Mouse (Mus musculus) intestine, embryonic 15.5 days (tissue): Measurements from ENCODE around the gene Ddb2. TPM values are rescaled to one million over a fixed set of nuclear protein-coding genes. Genes with fewer than 3 reads are reported as not detected.

ENCODE experiments used
- ATAC-seq: fragments of 200-750 bp; cut with Nextera tagmentation; 2 replicates; pipeline ENCODE4 v1.8.0; 2017; ENCODE audit warnings: moderate TSS enrichment, moderate library complexity
- H3K27ac ChIP-seq: fragments of 300-500 bp; sonication (generic); 2 replicates; pipeline ENCODE4 v1.5.1; 2015; ENCODE audit warnings: mild to moderate bottlenecking, inconsistent platforms
- H3K27me3 ChIP-seq: fragments of 300-500 bp; sonication (generic); replicated peaks from 2 replicates; pipeline ENCODE4 v1.6.1; 2015; ENCODE audit warnings: inconsistent platforms
- H3K36me3 ChIP-seq: fragments of 300-500 bp; sonication (generic); 2 replicates; pipeline ENCODE4 v1.6.1; 2015; ENCODE audit warnings: inconsistent platforms
- H3K4me1 ChIP-seq: fragments of 300-500 bp; sonication (generic); replicated peaks from 2 replicates; pipeline ENCODE4 v1.6.1; 2015; ENCODE audit warnings: inconsistent platforms
- H3K4me2 ChIP-seq: fragments of 300-500 bp; sonication (generic); replicated peaks from 2 replicates; pipeline ENCODE4 v1.6.1; 2015; ENCODE audit warnings: mild to moderate bottlenecking, inconsistent platforms
- H3K4me3 ChIP-seq: fragments of 300-500 bp; sonication (generic); replicated peaks from 2 replicates; pipeline ENCODE4 v1.5.1; 2015; ENCODE audit warnings: inconsistent platforms
- H3K9ac ChIP-seq: fragments of 300-500 bp; sonication (generic); 2 replicates; pipeline ENCODE4 v1.6.1; 2015; ENCODE audit warnings: inconsistent platforms
- H3K9me3 ChIP-seq: fragments of 300-500 bp; sonication (generic); 2 replicates; pipeline ENCODE4 v1.6.1; 2016; ENCODE audit warnings: inconsistent platforms
- WGBS: fragments of 180-500 bp; shearing (Covaris S2); methylation state at CpG from one replicate; pipeline ENCODE4 v1.1.7; 2015; 5-methylcytosine and 5-hydroxymethylcytosine counted together
- polyA plus RNA-seq: library from polyadenylated mRNA; unstranded; fragments of >200 nt; fragmentation: Nextera tagmentation; extraction: Ambion mirVana; gene quantifications from 2 replicates; pipeline ENCODE4 v1.2.1, GENCODE M21; 2015

Ddb2 gene
- polyA plus RNA-seq, 1 experiment from 2014 or later: 14.8 TPM

DNA sequence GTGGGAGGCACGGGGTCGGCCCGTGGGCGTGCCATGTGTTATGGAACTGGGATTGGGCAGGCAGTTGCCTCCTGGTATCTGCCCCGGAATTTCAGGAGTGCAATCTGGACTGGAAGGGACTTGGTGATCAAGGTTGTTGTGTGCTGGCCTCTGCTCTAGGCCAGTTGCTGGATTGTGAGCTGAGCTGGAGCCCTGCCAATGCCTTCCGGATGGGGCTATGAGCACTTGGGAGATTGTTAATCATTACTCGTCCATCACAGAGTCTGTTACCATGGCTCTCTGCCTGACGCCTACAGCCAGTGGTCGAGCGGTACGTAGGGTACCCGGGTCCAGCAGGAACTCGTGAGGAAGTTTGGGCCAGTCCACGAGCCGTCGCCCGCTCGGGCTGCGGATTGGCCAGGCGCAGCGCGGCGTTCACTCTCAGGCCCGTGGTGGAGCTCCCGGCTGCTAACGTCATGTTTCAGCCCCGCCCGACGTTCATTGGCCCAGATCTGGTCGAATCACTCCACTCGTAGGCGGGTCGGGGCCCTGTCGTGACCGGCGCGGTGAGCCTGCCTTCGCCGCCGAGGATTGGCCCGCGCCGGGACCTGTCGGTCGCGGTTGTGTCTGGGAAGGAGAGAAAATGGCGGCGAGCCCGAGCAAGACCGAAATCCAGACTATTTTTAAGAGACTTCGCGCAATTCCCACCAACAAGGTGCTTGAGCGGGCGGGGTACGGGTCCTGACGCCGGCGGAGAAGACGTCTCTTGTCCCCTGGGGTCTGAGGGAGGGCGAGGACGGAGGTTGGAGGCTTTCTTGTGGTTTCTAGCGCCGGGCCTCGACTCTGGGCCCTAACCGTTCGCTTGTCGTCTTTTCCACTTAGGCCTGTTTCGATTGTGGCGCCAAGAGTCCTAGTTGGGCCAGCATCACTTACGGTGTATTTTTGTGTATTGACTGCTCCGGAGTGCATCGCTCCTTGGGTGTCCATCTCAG lies 28.2 kb upstream of the Ddb2 start, which contains the start of gene Arfgap2:
TSS of gene Arfgap2 (plus strand) at position 264 of the 971 bp plus-strand sequence.
- no peaks in the 10 kb centered on the region for H3K27me3 ChIP-seq
- H3K36me3 ChIP-seq: peaks cover 30% of the 10 kb centered on the region
- peak within 1 kb of the TSS; percentile 90 for H3K9ac ChIP-seq
- peak within 1 kb of the TSS; percentile 93 for H3K27ac ChIP-seq
- H3K9me3 ChIP-seq: no peaks in the 10 kb centered on the region
- peaks cover 12% of the 10 kb centered on the region for H3K4me1 ChIP-seq
- peak; percentile 99 for ATAC-seq
- H3K4me2 ChIP-seq: peak within 1 kb of the TSS; percentile 81
- under 1% methylated on average over 72 of the region's 72 CpGs for WGBS
- H3K4me3 ChIP-seq: peak within 1 kb of the TSS; percentile 81

DNA sequence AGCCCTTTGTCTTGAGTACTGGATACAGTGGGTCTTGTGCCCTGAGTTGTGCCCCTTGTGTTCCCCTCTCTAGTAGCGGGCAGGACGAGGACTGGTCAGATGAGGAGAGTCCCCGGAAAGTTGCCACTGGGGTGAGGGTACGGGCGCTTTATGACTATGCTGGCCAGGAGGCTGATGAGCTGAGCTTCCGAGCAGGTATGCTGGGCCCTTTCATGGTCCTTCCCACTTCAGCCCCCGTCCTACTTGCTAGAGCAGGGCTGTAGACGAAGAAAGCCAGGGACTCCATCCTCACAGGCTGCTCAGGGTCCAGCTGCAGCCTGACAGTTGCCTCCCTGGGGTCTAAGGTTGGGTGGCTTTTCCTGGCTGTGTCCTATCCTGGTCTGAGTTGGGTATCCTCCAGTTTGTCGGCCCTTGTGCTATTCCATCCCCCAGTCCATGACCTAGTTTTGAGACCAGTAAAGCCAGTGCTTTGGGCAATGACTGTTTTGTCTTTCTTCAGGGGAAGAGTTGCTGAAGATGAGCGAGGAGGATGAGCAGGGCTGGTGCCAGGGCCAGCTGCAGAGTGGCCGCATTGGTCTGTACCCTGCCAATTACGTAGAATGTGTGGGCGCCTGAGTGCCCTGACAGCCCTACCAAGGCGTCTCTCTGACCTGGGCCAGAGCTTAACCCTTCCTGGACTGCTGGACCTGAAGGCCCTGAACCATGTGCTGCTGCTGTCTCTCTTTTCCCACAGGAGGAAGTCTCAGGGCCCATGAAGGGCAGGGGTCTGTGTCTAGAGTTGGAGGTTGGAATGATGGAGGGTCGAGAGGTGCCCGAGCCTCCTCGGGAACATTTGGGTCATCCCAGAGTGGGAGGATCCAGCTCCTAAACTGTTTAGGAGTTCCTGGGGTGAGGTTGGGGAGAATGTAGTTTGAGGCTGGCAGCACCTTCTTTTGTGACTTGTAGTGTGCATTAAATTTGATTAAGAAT lies 27.2 kb upstream of the Ddb2 start:
- Histone ChIP-seq H3K36me3 (peaks cover 19% of the 10 kb centered on the region), H3K9me3 (no peaks in the 10 kb centered on the region), H3K4me2 (peak overlapping the region; percentile 64), H3K27me3 (no peaks in the 10 kb centered on the region), H3K4me1 (peaks cover 12% of the 10 kb centered on the region), H3K4me3 (peak overlapping the region; percentile 81), H3K9ac (peak overlapping the region; percentile 52), H3K27ac (peak overlapping the region; percentile 85)
- ATAC-seq: no peak
- WGBS: 87% methylated on average over 17 of the region's 17 CpGs

DNA sequence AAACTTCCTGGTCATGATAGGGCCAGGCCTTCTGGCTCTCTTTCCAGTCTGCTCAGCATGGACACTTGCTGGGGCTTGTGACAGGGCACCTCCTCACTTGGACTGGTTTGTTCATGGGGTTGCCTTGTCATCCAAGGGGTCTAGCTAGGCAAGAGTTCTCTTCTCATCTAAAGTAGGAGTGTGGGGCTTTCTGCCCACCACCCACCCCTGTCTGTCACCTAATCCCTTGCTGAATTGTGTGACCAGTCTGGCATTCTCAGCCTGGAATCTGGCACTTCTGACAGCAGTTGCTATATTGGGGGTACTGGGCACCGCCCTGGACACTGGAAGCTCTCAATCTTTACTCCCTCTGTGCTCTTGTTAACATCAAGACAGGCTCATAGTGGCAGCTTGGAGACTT lies 22.7 kb upstream of the Ddb2 start:
- H3K36me3 ChIP-seq: no peaks in the 10 kb centered on the region
- H3K27ac ChIP-seq: no peak overlapping the region
- no peak overlapping the region for H3K4me3 ChIP-seq
- peaks cover 30% of the 10 kb centered on the region for H3K4me1 ChIP-seq
- no peaks in the 10 kb centered on the region for H3K9me3 ChIP-seq
- peaks cover 8% of the 10 kb centered on the region; the same call in 1 of the 2 replicates for H3K27me3 ChIP-seq
- no peak overlapping the region for H3K4me2 ChIP-seq
- no peak for ATAC-seq
- no peak overlapping the region for H3K9ac ChIP-seq
- 85% methylated on average over 1 of the region's 1 CpGs for WGBS

DNA sequence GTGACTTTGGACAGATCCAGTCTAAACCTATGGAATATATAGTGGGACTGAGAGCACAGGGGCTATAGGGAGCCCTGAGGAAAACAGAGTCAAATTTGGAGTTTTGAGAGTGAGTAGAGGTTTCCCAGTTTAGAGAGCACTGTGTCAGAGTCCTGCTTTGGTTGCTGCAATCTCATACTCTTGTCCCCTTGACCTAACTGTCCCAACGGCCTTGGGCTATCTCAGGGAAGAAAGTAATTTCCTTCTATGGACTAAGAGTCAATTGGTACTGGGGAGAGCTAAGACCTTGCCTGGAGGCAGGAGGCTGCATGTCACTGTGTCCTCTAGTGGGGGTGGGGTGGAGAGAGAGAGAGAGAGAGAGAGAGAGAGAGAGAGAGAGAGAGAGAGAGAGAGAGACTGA lies 22.0 kb upstream of the Ddb2 start:
- Histone ChIP-seq H3K36me3 (no peaks in the 10 kb centered on the region), H3K4me1 (peaks cover 24% of the 10 kb centered on the region), H3K27me3 (peaks cover 14% of the 10 kb centered on the region; the same call in 1 of the 2 replicates), H3K9ac (no peak overlapping the region), H3K4me2 (no peak overlapping the region), H3K4me3 (no peak overlapping the region), H3K9me3 (no peaks in the 10 kb centered on the region), H3K27ac (no peak overlapping the region)
- no peak for ATAC-seq
- WGBS: 38% methylated on average over 1 of the region's 1 CpGs

DNA sequence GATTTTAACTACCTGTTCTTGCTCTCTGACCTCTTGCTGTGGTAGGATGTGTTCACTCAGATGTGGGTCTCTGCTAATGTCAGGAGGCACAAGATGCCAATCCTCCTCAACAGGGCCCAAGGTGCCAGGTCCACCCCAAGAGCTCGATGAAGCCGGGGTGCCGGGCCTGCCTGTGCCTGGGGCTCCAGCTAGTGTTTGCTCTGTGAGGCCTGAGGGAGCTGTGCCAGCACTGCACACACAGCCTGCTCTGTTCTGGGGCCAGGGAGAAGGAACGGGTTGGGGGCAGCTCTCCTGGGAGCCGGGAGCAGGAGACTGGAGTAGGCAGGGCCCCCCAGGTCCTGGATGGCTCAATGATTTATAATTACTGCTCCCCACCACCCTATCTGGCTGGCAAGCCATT lies 21.3 kb upstream of the Ddb2 start:
- ATAC-seq: peak; percentile 11; the same call in 1 of the 2 replicates
- no peaks in the 10 kb centered on the region for H3K9me3 ChIP-seq
- H3K4me1 ChIP-seq: peaks cover 24% of the 10 kb centered on the region
- peak overlapping the region; percentile 76 for H3K4me3 ChIP-seq
- H3K4me2 ChIP-seq: peak overlapping the region; percentile 97
- WGBS: 45% methylated on average over 5 of the region's 5 CpGs
- H3K9ac ChIP-seq: peak overlapping the region; percentile 65
- H3K27ac ChIP-seq: 0 out of 2 replicates have a peak overlapping the region, but pooled peaks have one; percentile 23
- H3K27me3 ChIP-seq: peaks cover 14% of the 10 kb centered on the region; the same call in 1 of the 2 replicates
- no peaks in the 10 kb centered on the region for H3K36me3 ChIP-seq

DNA sequence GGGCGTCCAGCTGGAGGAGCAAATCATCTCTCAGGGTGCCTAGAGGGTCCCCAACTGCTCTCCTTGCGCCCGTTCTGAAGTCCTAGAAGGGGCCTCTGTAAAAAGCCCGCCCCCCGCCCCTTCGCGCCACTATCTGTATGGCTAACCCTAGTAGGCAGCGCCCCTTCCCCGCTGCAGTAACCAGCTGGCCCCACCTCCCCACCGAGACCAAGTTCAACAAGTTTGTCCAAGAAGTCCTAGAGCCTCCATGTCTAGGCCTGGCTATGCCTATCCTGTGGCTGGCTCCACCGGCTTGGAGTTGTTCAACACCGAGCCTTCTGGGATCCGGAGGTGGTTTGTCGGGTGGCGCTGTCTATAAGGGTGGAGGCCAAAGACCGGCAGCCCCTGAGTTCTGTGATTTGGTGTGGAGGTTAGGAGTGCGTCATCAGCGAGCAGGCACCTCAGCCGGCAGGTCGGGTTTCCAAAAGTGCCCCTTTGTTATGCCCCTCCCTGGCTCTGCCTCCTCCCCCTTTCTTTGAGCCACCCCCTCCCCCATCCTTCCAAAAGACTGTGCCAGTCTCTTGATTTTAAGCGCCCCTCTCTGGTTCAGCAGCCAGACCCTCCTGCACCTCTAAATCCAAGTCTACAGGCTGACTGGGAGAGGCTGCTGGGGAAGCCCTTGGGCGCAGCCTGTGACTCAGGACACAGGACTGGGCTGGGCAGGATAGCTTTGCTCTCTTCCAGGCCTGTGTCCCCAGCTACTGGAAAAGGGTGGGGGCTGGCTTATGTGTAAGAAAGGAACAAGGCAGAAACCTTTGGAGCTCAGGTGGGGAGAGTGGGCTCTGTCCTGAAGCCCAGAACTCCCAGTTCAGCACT lies 20.6 kb upstream of the Ddb2 start:
- Histone ChIP-seq H3K9me3 (no peaks in the 10 kb centered on the region), H3K27me3 (peaks cover 14% of the 10 kb centered on the region; the same call in 1 of the 2 replicates), H3K4me3 (peak overlapping the region; percentile 76), H3K27ac (peak overlapping the region; percentile 42; the same call in 1 of the 2 replicates), H3K36me3 (no peaks in the 10 kb centered on the region), H3K4me1 (peaks cover 24% of the 10 kb centered on the region), H3K9ac (peak overlapping the region; percentile 65), H3K4me2 (peak overlapping the region; percentile 97)
- WGBS: 3% methylated on average over 22 of the region's 22 CpGs
- ATAC-seq: peak; percentile 69

DNA sequence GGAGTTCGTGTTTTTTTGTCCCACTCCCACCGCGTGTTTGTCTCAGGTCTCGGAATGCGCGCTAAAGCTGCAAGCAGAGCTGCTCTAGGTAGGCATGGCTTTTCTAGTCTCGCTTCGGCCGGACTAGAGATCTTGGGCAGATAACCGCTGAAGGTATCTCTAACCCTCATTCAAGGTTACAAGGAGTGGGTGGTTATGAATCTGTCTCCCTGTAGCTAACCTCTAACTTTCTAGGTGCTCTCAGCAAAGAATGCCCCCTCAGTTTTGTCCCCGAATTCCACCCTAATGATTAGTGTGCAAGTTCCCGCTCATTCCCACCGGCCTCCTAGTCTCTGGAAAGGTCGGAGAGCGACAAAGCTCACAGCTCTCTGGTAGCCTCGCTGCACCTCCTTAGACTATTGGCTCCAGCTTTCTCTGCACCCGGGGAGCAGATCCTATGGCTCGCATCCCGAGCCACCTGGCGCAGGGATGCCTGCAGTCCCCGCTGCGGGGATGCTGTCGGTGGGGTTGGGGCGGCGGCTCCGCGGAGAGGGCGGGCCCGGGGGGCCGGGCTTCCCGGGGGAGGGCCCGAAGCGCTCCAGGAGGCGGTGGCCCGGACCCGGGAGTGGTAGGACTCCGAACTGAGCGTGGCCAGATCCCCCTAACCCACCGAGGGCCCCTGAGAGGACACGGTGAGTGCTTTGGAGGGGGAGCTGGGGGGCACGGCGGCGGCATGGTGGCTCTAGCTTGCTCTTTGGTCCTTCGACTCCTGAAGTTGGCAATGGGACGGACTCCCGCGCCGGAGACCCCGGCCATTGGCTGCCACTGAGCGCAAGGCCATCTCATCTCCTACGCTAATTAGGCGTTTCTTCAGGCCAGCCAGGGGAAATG lies 19.7 kb upstream of the Ddb2 start:
- WGBS: under 1% methylated on average over 52 of the region's 52 CpGs
- Histone ChIP-seq H3K4me3 (peak overlapping the region; percentile 76), H3K27ac (peak overlapping the region; percentile 42; the same call in 1 of the 2 replicates), H3K4me2 (peak overlapping the region; percentile 97), H3K4me1 (peaks cover 24% of the 10 kb centered on the region), H3K36me3 (no peaks in the 10 kb centered on the region), H3K9me3 (no peaks in the 10 kb centered on the region), H3K9ac (peak overlapping the region; percentile 65), H3K27me3 (peaks cover 14% of the 10 kb centered on the region; the same call in 1 of the 2 replicates)
- peak; percentile 84 for ATAC-seq

DNA sequence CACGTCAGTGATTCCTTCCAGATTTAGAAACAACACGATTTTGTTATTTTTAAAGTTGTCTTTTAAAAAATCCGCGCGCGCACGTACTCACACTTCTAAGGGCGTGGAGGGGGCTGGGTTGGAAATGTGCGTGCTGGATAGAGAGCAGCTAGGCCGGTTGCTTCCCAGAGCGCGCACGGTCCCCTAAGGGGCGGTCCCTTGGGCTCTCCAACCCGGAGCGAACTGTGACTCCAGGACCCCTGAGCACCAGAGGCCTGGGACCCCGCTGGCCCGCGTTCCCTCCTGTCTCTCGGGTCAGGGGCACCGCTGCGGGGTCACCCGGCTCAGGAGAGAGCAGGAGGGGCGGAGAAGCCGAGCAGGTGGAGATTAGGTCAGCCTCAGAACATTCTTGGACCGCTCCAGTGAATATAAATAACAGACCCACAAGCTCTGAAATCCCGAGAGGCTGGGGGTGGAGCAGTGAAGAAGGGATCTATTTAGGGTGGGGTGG lies 18.9 kb upstream of the Ddb2 start, which contains the start of gene Pacsin3:
TSS of gene Pacsin3 (plus strand) at position 294 of the 490 bp plus-strand sequence.
- no peaks in the 10 kb centered on the region for H3K9me3 ChIP-seq
- 1% methylated on average over 27 of the region's 27 CpGs for WGBS
- H3K4me2 ChIP-seq: peak within 1 kb of the TSS; percentile 97
- peak within 1 kb of the TSS; percentile 76 for H3K4me3 ChIP-seq
- H3K36me3 ChIP-seq: no peaks in the 10 kb centered on the region
- H3K9ac ChIP-seq: peak within 1 kb of the TSS; percentile 65
- H3K27ac ChIP-seq: peak within 1 kb of the TSS; percentile 42; the same call in 1 of the 2 replicates
- ATAC-seq: peak; percentile 47; the same call in 1 of the 2 replicates
- H3K4me1 ChIP-seq: peaks cover 24% of the 10 kb centered on the region
- H3K27me3 ChIP-seq: peaks cover 14% of the 10 kb centered on the region; the same call in 1 of the 2 replicates

DNA sequence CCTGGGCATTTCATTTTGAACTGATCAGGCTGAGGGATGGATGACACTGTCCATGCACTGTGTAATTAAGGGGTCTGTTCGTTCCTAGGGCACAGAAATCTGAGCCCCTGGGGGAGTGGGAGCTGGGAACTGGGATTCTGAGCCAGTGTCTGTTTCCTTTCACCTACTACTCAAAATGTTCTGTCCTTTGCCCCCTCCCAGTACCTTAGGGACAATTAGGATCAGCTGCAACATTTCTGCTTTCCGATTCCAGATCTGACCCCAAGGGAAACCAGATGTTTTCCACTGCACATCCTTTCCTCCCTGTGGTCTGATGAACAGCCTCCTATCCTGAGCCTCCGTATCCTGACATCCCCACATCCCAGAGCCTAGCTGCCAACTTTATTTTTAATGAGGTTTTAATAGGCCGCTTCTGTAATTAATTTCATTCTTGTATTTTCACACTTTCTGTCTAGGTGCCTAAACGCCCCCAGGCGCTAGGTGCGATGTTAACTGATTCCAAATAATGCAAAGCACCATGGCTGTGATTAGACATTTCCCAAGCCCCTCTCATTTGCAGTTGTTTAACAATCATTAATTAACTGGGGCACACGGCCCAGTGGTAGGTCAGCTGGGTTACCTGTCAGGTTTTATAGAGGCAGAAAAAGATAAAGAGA lies 18.1 kb upstream of the Ddb2 start:
- peaks cover 14% of the 10 kb centered on the region; the same call in 1 of the 2 replicates for H3K27me3 ChIP-seq
- no peaks in the 10 kb centered on the region for H3K9me3 ChIP-seq
- peaks cover 24% of the 10 kb centered on the region for H3K4me1 ChIP-seq
- WGBS: 40% methylated on average over 8 of the region's 8 CpGs
- no peak overlapping the region for H3K4me2 ChIP-seq
- H3K4me3 ChIP-seq: no peak overlapping the region
- no peak overlapping the region for H3K9ac ChIP-seq
- no peak for ATAC-seq
- no peak overlapping the region for H3K27ac ChIP-seq
- no peaks in the 10 kb centered on the region for H3K36me3 ChIP-seq

DNA sequence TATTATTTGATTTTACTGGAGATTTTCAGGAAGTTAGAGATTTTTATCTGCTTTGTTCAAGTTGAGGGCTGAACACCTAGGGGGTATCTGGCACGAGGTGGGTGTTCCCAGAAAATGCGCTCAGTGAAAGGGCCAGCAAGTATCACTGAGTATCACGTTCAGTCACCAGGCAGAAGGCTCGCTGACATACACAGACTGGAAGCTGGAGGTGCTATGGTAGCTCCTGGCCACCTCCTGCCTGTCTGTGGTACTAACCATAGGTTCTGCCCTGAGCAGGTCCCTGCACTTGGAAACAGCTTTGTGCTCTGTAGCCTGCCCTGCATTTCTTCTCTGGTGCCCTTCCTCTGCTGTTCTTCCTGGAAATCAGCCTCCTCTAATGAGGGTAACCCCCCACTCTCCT lies 15.7 kb upstream of the Ddb2 start:
- Histone ChIP-seq H3K9ac (no peak overlapping the region), H3K36me3 (no peaks in the 10 kb centered on the region), H3K4me3 (no peak overlapping the region), H3K4me2 (no peak overlapping the region), H3K27ac (no peak overlapping the region), H3K4me1 (peaks cover 13% of the 10 kb centered on the region), H3K9me3 (no peaks in the 10 kb centered on the region), H3K27me3 (peaks cover 14% of the 10 kb centered on the region; the same call in 1 of the 2 replicates)
- no peak for ATAC-seq
- 54% methylated on average over 4 of the region's 4 CpGs for WGBS
